Mouse (Mus musculus) adrenal gland, adult (tissue): ENCODE data around the gene Doxl2.
"Not testable (repeated sequence)": the region's sequence is repeated elsewhere in the genome, so short reads cannot be mapped to it uniquely, and the experiment has no call there.

Source experiments
- DNase-seq, 2 experiments: peaks; one replicate each; pipeline ENCODE4 v3.0.0; 2022 to 2023; ENCODE audit warnings: low spot score in 1 of 2; ENCODE audit not compliant: inconsistent age in 2 of 2

Gene Doxl2

GRCm38 (mm10) chr6:48974663-48975062 lies at the start of gene Doxl2:
Gene Doxl2, plus strand, starts transcription at chr6:48974963.
- DNase-seq, result peak in 1 of 2 experiments; percentile 68

GRCm38 (mm10) chr6:48929595-48929994 lies 45.2 kb upstream of the Doxl2 start, which contains the start of gene 1600015I10Rik:
Gene 1600015I10Rik, plus strand, starts transcription at chr6:48929895.
- no peak for DNase-seq

- peak in 1 of 2 experiments; percentile 74 for DNase-seq
These were observed 25.2 kb upstream of the Doxl2 start for GRCm38 (mm10) chr6:48949596-48949995.

- DNase-seq, result no peak
These were observed 24.1 kb upstream of the Doxl2 start for GRCm38 (mm10) chr6:48950676-48951075.

GRCm38 (mm10) chr6:48951630-48952029 lies 23.1 kb upstream of the Doxl2 start:
- DNase-seq, result no peak

- DNase-seq, result peak in 1 of 2 experiments; percentile 79
These were observed 21.5 kb upstream of the Doxl2 start for GRCm38 (mm10) chr6:48953220-48953619.

GRCm38 (mm10) chr6:48954211-48954610 lies 20.6 kb upstream of the Doxl2 start:
- no peak for DNase-seq

GRCm38 (mm10) chr6:48954946-48955345 lies 19.8 kb upstream of the Doxl2 start:
- peak; percentile 52 to 90 for DNase-seq

- DNase-seq, result no peak
These were observed 18.0 kb upstream of the Doxl2 start for GRCm38 (mm10) chr6:48956785-48957184.

GRCm38 (mm10) chr6:48958053-48958452 lies 16.7 kb upstream of the Doxl2 start:
- DNase-seq, result peak in 1 of 2 experiments; percentile 59

- DNase-seq, result not testable (repeated sequence)
These were observed 15.6 kb upstream of the Doxl2 start for GRCm38 (mm10) chr6:48959151-48959550.

GRCm38 (mm10) chr6:48966696-48967095 lies 8.1 kb upstream of the Doxl2 start:
- DNase-seq, result not testable (repeated sequence)

- DNase-seq, result no peak
These were observed 6.9 kb upstream of the Doxl2 start for GRCm38 (mm10) chr6:48967868-48968267.

- peak in 1 of 2 experiments; percentile 61 for DNase-seq
These were observed 4.9 kb downstream of the Doxl2 start for GRCm38 (mm10) chr6:48979616-48980015.

GRCm38 (mm10) chr6:48982305-48982704 lies 7.5 kb downstream of the Doxl2 start:
- no peak for DNase-seq

- peak; percentile 58 to 83 for DNase-seq
These were observed 11.8 kb downstream of the Doxl2 start, which contains the start of gene Svs1 for GRCm38 (mm10) chr6:48986444-48986990. Gene Svs1, plus strand, starts transcription at chr6:48986861.

GRCm38 (mm10) chr6:48989971-48990370 lies 15.2 kb downstream of the Doxl2 start:
- DNase-seq, result no peak

GRCm38 (mm10) chr6:48991991-48992390 lies 17.2 kb downstream of the Doxl2 start:
- no peak for DNase-seq

GRCm38 (mm10) chr6:48998186-48998585 lies 23.4 kb downstream of the Doxl2 start:
- peak; percentile 31 to 63 for DNase-seq

- DNase-seq, result peak; percentile 57 to 82
These were observed 24.0 kb downstream of the Doxl2 start for GRCm38 (mm10) chr6:48998796-48999195.

- DNase-seq, result peak in 1 of 2 experiments; percentile 65
These were observed 28.6 kb downstream of the Doxl2 start for GRCm38 (mm10) chr6:49003381-49003780.

- DNase-seq, result peak; percentile 52 to 85
These were observed 33.2 kb downstream of the Doxl2 start for GRCm38 (mm10) chr6:49007981-49008380.
